Mouse (Mus musculus) hindbrain, embryonic 12.5 days (tissue): ENCODE data around the gene Gls. TPM values are rescaled to one million over a fixed set of nuclear protein-coding genes. Genes with fewer than 3 reads are reported as not detected.

Experiments
- polyA plus RNA-seq: library from polyadenylated mRNA; unstranded; fragments of >200 nt; fragmentation: Nextera tagmentation; extraction: Ambion mirVana; gene quantifications from 2 replicates; pipeline ENCODE4 v1.2.1, GENCODE M21; 2016

Gene Gls
- polyA plus RNA-seq, 1 experiment from 2014 or later = 40.9 TPM

Other genes with a start within 250 kb of the Gls start
- 0.73 and 0.88 TPM in 2 replicates for gene Stat4, start 246.1 kb downstream of the Gls start, polyA plus RNA-seq
- 17.9 and 19.2 TPM in 2 replicates for gene Stat1, start 113.8 kb downstream of the Gls start, polyA plus RNA-seq